Mouse (Mus musculus): ENCODE measurements around the gene Svbp. TPM values are rescaled to one million over a fixed set of nuclear protein-coding genes. Genes with fewer than 3 reads are reported as not detected.

Gene Svbp
- polyA plus RNA-seq (2015; fragmentation: Nextera tagmentation; extraction: Ambion mirVana), result 111 and 124 TPM in 2 replicates

GRCm38 (mm10) chr4:119194909-119195581 is at the start of gene Svbp:
TSS of gene Svbp (plus strand) at chr4:119195306.
- H3K9ac ChIP-seq, result peak within 1 kb of the TSS; percentile 80
- WGBS, result under 1% methylated on average over 32 of the region's 47 CpGs
- peak; percentile 94 for ATAC-seq (replicated peaks; ENCODE audit: insufficient number of reproducible peaks, insufficient read depth, low FRiP score, low read depth)

GRCm38 (mm10) chr4:119146816-119147215 is 48.3 kb upstream of the Svbp start:
- Histone ChIP-seq H3K27me3 (peaks cover 4% of the 10 kb centered on the region; the same call in 1 of the 2 replicates), H3K27ac (no peak overlapping the region), H3K9me3 (replicated peaks) (no peaks in the 10 kb centered on the region), H3K4me2 (no peak overlapping the region), H3K36me3 (no peaks in the 10 kb centered on the region), H3K4me1 (replicated peaks) (peaks cover 3% of the 10 kb centered on the region; the same call in 1 of the 2 replicates), H3K4me3 (no peak overlapping the region), H3K9ac (no peak overlapping the region)
- ATAC-seq (replicated peaks; ENCODE audit: insufficient number of reproducible peaks, insufficient read depth, low FRiP score, low read depth), result no peak
- 84% methylated on average over 7 of the region's 7 CpGs for WGBS

More at GRCm38 (mm10) chr4:119194909-119195581, at the start of gene Svbp:
- no peaks in the 10 kb centered on the region for H3K36me3 ChIP-seq
- H3K4me1 ChIP-seq (replicated peaks), result peaks cover 28% of the 10 kb centered on the region
- H3K9me3 ChIP-seq (replicated peaks), result no peaks in the 10 kb centered on the region
- peak within 1 kb of the TSS; percentile 74 for H3K4me2 ChIP-seq
- H3K4me3 ChIP-seq, result peak within 1 kb of the TSS; percentile 77
- no peaks in the 10 kb centered on the region for H3K27me3 ChIP-seq
- H3K27ac ChIP-seq, result peak within 1 kb of the TSS; percentile 76

GRCm38 (mm10) chr4:119147347-119147746 is 47.8 kb upstream of the Svbp start:
- no peak overlapping the region for H3K4me2 ChIP-seq
- no peaks in the 10 kb centered on the region for H3K36me3 ChIP-seq
- H3K27ac ChIP-seq, result no peak overlapping the region
- ATAC-seq (replicated peaks; ENCODE audit: insufficient number of reproducible peaks, insufficient read depth, low FRiP score, low read depth), result no peak
- H3K27me3 ChIP-seq, result peaks cover 4% of the 10 kb centered on the region; the same call in 1 of the 2 replicates
- H3K9ac ChIP-seq, result no peak overlapping the region
- 87% methylated on average over 5 of the region's 5 CpGs for WGBS
- peaks cover 3% of the 10 kb centered on the region; the same call in 1 of the 2 replicates for H3K4me1 ChIP-seq (replicated peaks)
- no peaks in the 10 kb centered on the region for H3K9me3 ChIP-seq (replicated peaks)
- no peak overlapping the region for H3K4me3 ChIP-seq

- no peak for ATAC-seq (replicated peaks; ENCODE audit: insufficient number of reproducible peaks, insufficient read depth, low FRiP score, low read depth)
- WGBS, result 73% methylated on average over 11 of the region's 11 CpGs
- peaks cover 4% of the 10 kb centered on the region; the same call in 1 of the 2 replicates for H3K27me3 ChIP-seq
- no peak overlapping the region for H3K4me3 ChIP-seq
- H3K4me1 ChIP-seq (replicated peaks), result no peaks in the 10 kb centered on the region
- H3K36me3 ChIP-seq, result no peaks in the 10 kb centered on the region
- H3K9me3 ChIP-seq (replicated peaks), result no peaks in the 10 kb centered on the region
- H3K9ac ChIP-seq, result no peak overlapping the region
- H3K4me2 ChIP-seq, result no peak overlapping the region
- no peak overlapping the region for H3K27ac ChIP-seq
Observed at GRCm38 (mm10) chr4:119148741-119149140, 46.4 kb upstream of the Svbp start.

- H3K4me3 ChIP-seq, result no peak overlapping the region
- ATAC-seq (replicated peaks; ENCODE audit: insufficient number of reproducible peaks, insufficient read depth, low FRiP score, low read depth), result no peak
- H3K4me1 ChIP-seq (replicated peaks), result no peaks in the 10 kb centered on the region
- no peaks in the 10 kb centered on the region for H3K27me3 ChIP-seq
- H3K9me3 ChIP-seq (replicated peaks), result no peaks in the 10 kb centered on the region
- no peak overlapping the region for H3K9ac ChIP-seq
- WGBS, result 26% methylated on average over 2 of the region's 2 CpGs
- H3K4me2 ChIP-seq, result no peak overlapping the region
- H3K36me3 ChIP-seq, result no peaks in the 10 kb centered on the region
- H3K27ac ChIP-seq, result no peak overlapping the region
Observed at GRCm38 (mm10) chr4:119157186-119157585, 37.9 kb upstream of the Svbp start.

GRCm38 (mm10) chr4:119157891-119158290 is 37.2 kb upstream of the Svbp start:
- Histone ChIP-seq H3K27me3 (no peaks in the 10 kb centered on the region), H3K9me3 (replicated peaks) (no peaks in the 10 kb centered on the region), H3K4me1 (replicated peaks) (no peaks in the 10 kb centered on the region), H3K27ac (no peak overlapping the region), H3K4me3 (no peak overlapping the region), H3K4me2 (no peak overlapping the region), H3K9ac (no peak overlapping the region), H3K36me3 (no peaks in the 10 kb centered on the region)
- ATAC-seq (replicated peaks; ENCODE audit: insufficient number of reproducible peaks, insufficient read depth, low FRiP score, low read depth), result no peak
- 57% methylated on average over 5 of the region's 5 CpGs for WGBS

- Histone ChIP-seq H3K4me2 (no peak overlapping the region), H3K9me3 (replicated peaks) (no peaks in the 10 kb centered on the region), H3K4me3 (no peak overlapping the region), H3K27ac (no peak overlapping the region), H3K36me3 (no peaks in the 10 kb centered on the region), H3K27me3 (no peaks in the 10 kb centered on the region), H3K4me1 (replicated peaks) (no peaks in the 10 kb centered on the region), H3K9ac (no peak overlapping the region)
- no peak for ATAC-seq (replicated peaks; ENCODE audit: insufficient number of reproducible peaks, insufficient read depth, low FRiP score, low read depth)
- 72% methylated on average over 3 of the region's 3 CpGs for WGBS
Observed at GRCm38 (mm10) chr4:119161358-119161757, 33.7 kb upstream of the Svbp start.

- Histone ChIP-seq H3K27ac (no peak overlapping the region), H3K9me3 (replicated peaks) (no peaks in the 10 kb centered on the region)
- 73% methylated on average over 4 of the region's 4 CpGs for WGBS
Observed at GRCm38 (mm10) chr4:119162990-119163389, 32.1 kb upstream of the Svbp start.

GRCm38 (mm10) chr4:119165916-119166315 is 29.2 kb upstream of the Svbp start:
- 54% methylated on average over 7 of the region's 7 CpGs for WGBS
- Histone ChIP-seq H3K4me2 (no peak overlapping the region), H3K27me3 (no peaks in the 10 kb centered on the region), H3K27ac (no peak overlapping the region), H3K36me3 (peaks cover 17% of the 10 kb centered on the region), H3K9ac (no peak overlapping the region), H3K4me1 (replicated peaks) (peaks cover 3% of the 10 kb centered on the region; the same call in 1 of the 2 replicates), H3K4me3 (no peak overlapping the region), H3K9me3 (replicated peaks) (no peaks in the 10 kb centered on the region)
- no peak for ATAC-seq (replicated peaks; ENCODE audit: insufficient number of reproducible peaks, insufficient read depth, low FRiP score, low read depth)

More at GRCm38 (mm10) chr4:119162990-119163389, 32.1 kb upstream of the Svbp start:
- no peak overlapping the region for H3K4me3 ChIP-seq
- H3K9ac ChIP-seq, result no peak overlapping the region
- ATAC-seq (replicated peaks; ENCODE audit: insufficient number of reproducible peaks, insufficient read depth, low FRiP score, low read depth), result no peak
- no peaks in the 10 kb centered on the region for H3K4me1 ChIP-seq (replicated peaks)
- H3K36me3 ChIP-seq, result no peaks in the 10 kb centered on the region
- no peak overlapping the region for H3K4me2 ChIP-seq
- no peaks in the 10 kb centered on the region for H3K27me3 ChIP-seq

- H3K27me3 ChIP-seq, result no peaks in the 10 kb centered on the region
- no peak for ATAC-seq (replicated peaks; ENCODE audit: insufficient number of reproducible peaks, insufficient read depth, low FRiP score, low read depth)
- peaks cover 12% of the 10 kb centered on the region; the same call in 1 of the 2 replicates for H3K4me1 ChIP-seq (replicated peaks)
- peaks cover 18% of the 10 kb centered on the region for H3K36me3 ChIP-seq
- no peaks in the 10 kb centered on the region for H3K9me3 ChIP-seq (replicated peaks)
- no peak overlapping the region for H3K9ac ChIP-seq
- 87% methylated on average over 4 of the region's 4 CpGs for WGBS
- H3K4me3 ChIP-seq, result no peak overlapping the region
- no peak overlapping the region for H3K27ac ChIP-seq
- no peak overlapping the region for H3K4me2 ChIP-seq
Observed at GRCm38 (mm10) chr4:119167068-119167467, 28.0 kb upstream of the Svbp start.

GRCm38 (mm10) chr4:119167663-119168062 is 27.4 kb upstream of the Svbp start:
- Histone ChIP-seq H3K36me3 (peaks cover 18% of the 10 kb centered on the region), H3K27ac (no peak overlapping the region), H3K4me3 (no peak overlapping the region), H3K27me3 (no peaks in the 10 kb centered on the region), H3K9me3 (replicated peaks) (no peaks in the 10 kb centered on the region), H3K4me1 (replicated peaks) (peaks cover 17% of the 10 kb centered on the region), H3K9ac (no peak overlapping the region), H3K4me2 (no peak overlapping the region)
- ATAC-seq (replicated peaks; ENCODE audit: insufficient number of reproducible peaks, insufficient read depth, low FRiP score, low read depth), result no peak
- WGBS, result 8% methylated on average over 4 of the region's 4 CpGs
